Mouse (Mus musculus): Measurements from ENCODE around the gene Scamp1. TPM values are rescaled to one million over a fixed set of nuclear protein-coding genes. Genes with fewer than 3 reads are reported as not detected.
"Not testable (repeated sequence)": the region's sequence is repeated elsewhere in the genome, so short reads cannot be mapped to it uniquely, and the experiment has no call there.

Scamp1 gene
- 20.4 and 21.4 TPM in 2 replicates for polyA plus RNA-seq (2015; fragmentation: Nextera tagmentation; extraction: Ambion mirVana)

DNA sequence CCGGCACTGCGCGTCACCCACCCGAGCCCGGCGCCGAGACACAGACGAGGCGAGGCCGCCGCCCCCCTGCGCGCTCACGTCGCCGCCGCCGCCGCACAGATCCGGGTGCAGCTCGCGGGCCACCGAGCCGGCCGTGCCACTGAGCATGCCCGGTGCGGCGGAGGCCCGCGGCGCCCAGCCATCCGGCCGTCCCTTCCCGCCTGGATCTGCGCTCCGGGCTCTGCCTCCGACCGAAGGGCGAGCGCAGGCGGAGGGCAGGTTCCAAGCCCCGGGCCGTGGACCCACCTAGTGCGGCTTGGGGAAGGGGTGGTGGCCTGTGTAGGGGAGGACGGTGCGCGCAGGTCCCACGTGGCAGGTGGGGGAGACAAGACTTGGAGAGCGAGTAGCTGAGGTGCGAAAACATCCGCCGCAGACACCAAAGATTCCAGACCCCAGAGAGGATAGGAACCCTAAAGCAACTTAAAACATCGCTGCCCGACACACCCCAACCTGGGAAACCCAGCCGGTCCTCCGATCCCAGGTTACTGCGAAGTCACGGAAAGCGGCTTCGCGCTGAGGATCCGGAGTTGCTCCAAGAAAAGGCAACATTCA lies at the start of gene Scamp1:
Scamp1 (minus strand) TSS at position 577 of the 591 bp plus-strand sequence.
- Histone ChIP-seq H3K27ac (replicated peaks) (peak within 1 kb of the TSS; percentile 70), H3K4me2 (peak within 1 kb of the TSS; percentile 81), H3K9ac (peak within 1 kb of the TSS; percentile 92), H3K9me3 (no peaks in the 10 kb centered on the region), H3K4me1 (peaks cover 14% of the 10 kb centered on the region), H3K36me3 (no peaks in the 10 kb centered on the region), H3K4me3 (peak within 1 kb of the TSS; percentile 84), H3K27me3 (replicated peaks) (no peaks in the 10 kb centered on the region)
- peak; percentile 88 for ATAC-seq (ENCODE audit: extremely low read depth, insufficient number of reproducible peaks, low FRiP score, low TSS enrichment)
- WGBS: under 1% methylated on average over 62 of the region's 62 CpGs

DNA sequence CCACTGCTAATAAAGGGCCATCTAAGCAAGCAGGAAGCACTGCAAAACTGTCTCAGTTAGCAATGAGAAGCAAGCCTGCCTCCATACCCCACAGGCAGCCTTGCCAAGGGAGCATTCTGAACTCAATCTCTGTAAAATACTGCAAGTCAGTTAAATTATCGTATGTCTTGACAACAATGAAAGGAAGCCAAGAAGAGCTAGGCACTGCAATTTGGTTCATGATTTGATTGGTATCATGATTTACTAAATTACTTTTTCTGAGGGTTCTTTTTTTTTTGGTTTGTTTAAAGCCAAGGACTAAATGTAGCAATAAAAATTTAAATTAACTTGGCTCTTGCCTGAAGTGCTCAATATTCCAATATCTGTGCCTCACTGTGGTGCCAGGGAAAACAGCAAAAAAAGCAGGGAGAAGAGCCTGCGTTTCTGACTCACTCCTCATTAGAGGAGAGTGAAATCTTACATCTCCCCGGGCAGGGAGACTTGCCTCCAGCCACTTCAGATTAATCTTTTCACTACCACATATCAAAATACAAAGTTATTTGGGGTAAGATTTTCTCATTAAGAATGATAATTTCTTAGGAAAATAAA lies 44.8 kb upstream of the Scamp1 start:
- H3K4me1 ChIP-seq: 0 out of 2 replicates have a peak, but pooled peaks cover 3% of the 10 kb centered on the region
- H3K9ac ChIP-seq: no peak overlapping the region
- no peak overlapping the region for H3K27ac ChIP-seq (replicated peaks)
- no peaks in the 10 kb centered on the region for H3K9me3 ChIP-seq
- no peak overlapping the region for H3K4me2 ChIP-seq
- 63% methylated on average over 3 of the region's 3 CpGs for WGBS
- no peaks in the 10 kb centered on the region for H3K36me3 ChIP-seq
- no peak overlapping the region for H3K4me3 ChIP-seq
- ATAC-seq (ENCODE audit: extremely low read depth, insufficient number of reproducible peaks, low FRiP score, low TSS enrichment): no peak
- no peaks in the 10 kb centered on the region for H3K27me3 ChIP-seq (replicated peaks)

DNA sequence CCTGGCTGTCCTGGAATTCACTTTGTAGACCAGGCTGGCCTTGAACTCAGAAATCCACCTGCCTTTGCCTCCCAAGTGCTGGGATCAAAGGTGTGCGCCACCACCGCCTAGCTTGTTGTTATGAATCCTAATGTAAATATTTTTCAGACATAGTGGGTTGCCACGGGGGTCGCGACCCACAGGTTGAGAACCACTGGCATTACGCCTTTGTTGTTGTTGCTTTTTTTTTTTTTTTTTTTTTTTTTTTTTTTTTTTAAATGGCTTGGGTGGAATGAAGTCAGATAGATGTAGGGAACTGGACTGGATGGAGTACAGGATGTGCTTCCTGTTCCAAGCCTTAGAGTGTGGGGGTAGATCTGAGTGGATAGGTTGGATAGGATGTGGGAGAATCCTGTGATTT lies 43.3 kb upstream of the Scamp1 start:
- not testable (repeated sequence) for H3K4me2 ChIP-seq; ATAC-seq (ENCODE audit: extremely low read depth, insufficient number of reproducible peaks, low FRiP score, low TSS enrichment); H3K36me3 ChIP-seq; H3K4me1 ChIP-seq; H3K27ac ChIP-seq (replicated peaks); H3K9me3 ChIP-seq; H3K9ac ChIP-seq; H3K4me3 ChIP-seq; H3K27me3 ChIP-seq (replicated peaks)
- 89% methylated on average over 6 of the region's 6 CpGs for WGBS

DNA sequence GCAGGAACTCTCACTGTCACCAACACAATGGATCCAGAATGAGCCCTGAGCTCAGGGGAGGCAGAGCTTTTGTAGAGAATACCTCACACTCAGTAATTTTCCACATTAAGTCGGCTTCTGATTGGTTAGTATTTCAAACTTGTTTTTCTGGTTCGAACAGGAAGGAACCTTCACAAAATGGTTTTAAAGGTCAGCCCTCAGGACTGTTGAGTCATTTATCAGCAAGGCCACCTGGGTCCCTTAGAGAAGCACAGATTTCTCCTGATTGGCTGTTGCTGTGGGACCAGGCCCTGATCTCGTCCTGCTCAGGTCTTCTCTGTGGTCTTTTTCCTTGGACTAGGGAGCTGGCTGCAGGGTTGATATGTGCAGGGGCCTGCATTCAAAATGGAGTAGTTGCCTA lies 42.4 kb upstream of the Scamp1 start:
- Histone ChIP-seq H3K36me3 (no peaks in the 10 kb centered on the region), H3K9me3 (peaks cover 14% of the 10 kb centered on the region), H3K4me2 (no peak overlapping the region), H3K27me3 (replicated peaks) (no peaks in the 10 kb centered on the region), H3K9ac (no peak overlapping the region), H3K4me3 (no peak overlapping the region), H3K4me1 (0 out of 2 replicates have a peak, but pooled peaks cover 3% of the 10 kb centered on the region), H3K27ac (replicated peaks) (no peak overlapping the region)
- ATAC-seq (ENCODE audit: extremely low read depth, insufficient number of reproducible peaks, low FRiP score, low TSS enrichment): no peak
- 52% methylated on average over 3 of the region's 3 CpGs for WGBS

DNA sequence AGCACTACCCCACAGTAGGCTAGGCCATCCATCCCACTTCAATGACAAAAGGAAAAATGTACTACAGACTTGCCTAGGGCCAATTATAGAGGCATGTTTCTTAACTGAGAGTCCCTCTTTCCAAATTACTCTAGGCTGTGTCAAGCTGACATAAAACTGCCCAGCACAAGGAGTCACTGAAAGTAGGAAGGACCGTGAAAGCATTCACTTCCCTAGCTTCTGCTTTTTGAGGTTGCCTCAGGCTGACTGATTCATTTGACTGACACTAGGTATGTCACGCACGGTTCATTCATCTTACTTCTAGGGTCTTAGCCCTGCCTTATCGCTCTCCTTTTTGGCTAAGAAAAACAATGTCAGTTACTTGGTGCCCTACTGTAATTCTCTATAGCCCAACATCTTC lies 36.8 kb upstream of the Scamp1 start:
- no peak overlapping the region for H3K27ac ChIP-seq (replicated peaks)
- H3K9me3 ChIP-seq: peaks cover 15% of the 10 kb centered on the region
- H3K9ac ChIP-seq: no peak overlapping the region
- WGBS: 88% methylated on average over 4 of the region's 4 CpGs
- H3K4me2 ChIP-seq: no peak overlapping the region
- no peaks in the 10 kb centered on the region for H3K36me3 ChIP-seq
- no peaks in the 10 kb centered on the region for H3K27me3 ChIP-seq (replicated peaks)
- H3K4me1 ChIP-seq: 0 out of 2 replicates have a peak, but pooled peaks cover 3% of the 10 kb centered on the region
- no peak for ATAC-seq (ENCODE audit: extremely low read depth, insufficient number of reproducible peaks, low FRiP score, low TSS enrichment)
- H3K4me3 ChIP-seq: no peak overlapping the region

DNA sequence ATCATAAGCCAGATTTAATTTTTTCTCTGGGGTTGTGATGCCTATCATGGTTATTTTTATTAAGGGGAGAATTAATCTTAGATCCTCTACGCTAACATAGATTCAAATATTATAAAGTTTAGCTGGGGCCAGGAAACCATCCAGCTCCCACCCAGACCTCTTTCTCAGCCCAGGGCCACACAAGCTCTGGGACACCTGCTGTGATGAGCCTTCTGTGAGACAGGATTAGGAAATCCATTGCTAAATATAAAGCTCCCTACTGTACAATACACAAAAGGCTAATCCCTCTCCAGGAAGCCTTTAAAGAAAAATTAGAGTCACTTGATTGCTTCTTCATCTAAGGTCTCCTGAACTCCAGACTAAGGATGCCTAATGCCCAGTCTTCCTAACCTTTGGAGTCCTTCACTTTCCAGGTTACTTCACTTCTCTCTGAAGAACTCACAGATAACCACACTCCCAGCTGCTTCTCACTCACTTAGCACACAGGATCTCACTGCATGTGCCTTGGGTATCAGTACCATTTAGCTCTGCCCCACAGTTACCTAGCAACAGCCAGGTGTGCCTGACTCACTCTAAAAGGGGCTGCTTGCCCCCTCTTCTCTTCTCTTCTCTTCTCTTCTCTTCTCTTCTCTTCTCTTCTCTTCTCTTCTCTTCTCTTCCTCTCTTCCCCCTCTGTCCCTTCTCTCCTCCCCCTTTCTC lies 35.6 kb upstream of the Scamp1 start:
- no peak for ATAC-seq (ENCODE audit: extremely low read depth, insufficient number of reproducible peaks, low FRiP score, low TSS enrichment)
- H3K4me1 ChIP-seq: no peaks in the 10 kb centered on the region
- H3K4me3 ChIP-seq: no peak overlapping the region
- no peak overlapping the region for H3K4me2 ChIP-seq
- no peak overlapping the region for H3K9ac ChIP-seq
- H3K36me3 ChIP-seq: no peaks in the 10 kb centered on the region
- H3K27me3 ChIP-seq (replicated peaks): no peaks in the 10 kb centered on the region
- peaks cover 15% of the 10 kb centered on the region for H3K9me3 ChIP-seq
- 64% methylated on average over 1 of the region's 1 CpGs for whole genome bisulfite sequencing
- no peak overlapping the region for H3K27ac ChIP-seq (replicated peaks)

DNA sequence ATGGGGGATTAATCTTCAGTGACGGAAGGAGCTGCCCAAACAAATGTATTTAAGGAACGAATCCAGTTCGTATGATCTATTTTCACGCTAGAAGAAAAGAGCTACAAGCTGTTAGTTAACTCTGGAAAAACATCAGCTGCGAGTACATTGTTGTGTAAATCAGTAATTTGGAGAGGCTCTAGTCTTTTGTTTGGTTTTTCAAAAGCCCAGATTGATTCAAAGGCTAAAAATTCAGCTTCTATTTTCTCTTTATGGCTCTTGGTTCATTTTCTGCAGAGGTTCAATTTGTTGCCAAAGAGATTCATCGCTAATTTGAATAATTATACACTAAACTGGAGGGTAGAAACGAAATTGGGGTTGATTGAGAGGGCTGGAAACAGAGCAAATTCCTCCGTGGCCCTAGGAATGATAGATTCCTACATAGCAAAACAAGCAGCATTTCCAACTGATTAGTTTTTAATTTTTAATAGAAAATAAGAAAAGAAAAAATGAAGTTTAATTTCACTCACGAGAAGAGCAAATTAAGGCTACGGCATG lies 31.4 kb upstream of the Scamp1 start:
- Histone ChIP-seq H3K9me3 (no peaks in the 10 kb centered on the region; the same call in 1 of the 2 replicates), H3K27me3 (replicated peaks) (no peaks in the 10 kb centered on the region), H3K36me3 (no peaks in the 10 kb centered on the region), H3K4me3 (no peak overlapping the region), H3K27ac (replicated peaks) (no peak overlapping the region), H3K9ac (no peak overlapping the region), H3K4me1 (no peaks in the 10 kb centered on the region), H3K4me2 (no peak overlapping the region)
- 85% methylated on average over 10 of the region's 10 CpGs for WGBS
- no peak for ATAC-seq (ENCODE audit: extremely low read depth, insufficient number of reproducible peaks, low FRiP score, low TSS enrichment)

DNA sequence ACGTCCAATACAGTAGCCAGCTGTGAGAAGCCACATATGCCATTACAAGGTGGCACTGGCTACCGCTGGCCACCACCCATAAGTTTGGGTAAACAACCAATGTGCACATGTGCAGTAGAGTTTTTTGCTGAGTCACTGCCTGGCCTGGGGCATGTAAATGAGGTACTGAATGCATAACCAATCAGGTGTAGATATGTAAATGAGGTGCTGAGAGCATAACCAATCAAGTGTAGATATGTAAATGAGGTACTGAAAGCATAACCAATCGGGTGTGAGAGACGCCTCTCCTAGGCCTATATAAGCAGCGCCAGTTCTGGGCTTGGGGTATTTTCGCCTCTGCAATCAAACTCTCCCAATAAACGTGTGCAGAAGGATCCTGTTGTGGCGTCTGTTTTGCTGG lies 27.2 kb upstream of the Scamp1 start:
- H3K36me3 ChIP-seq; H3K27ac ChIP-seq (replicated peaks); H3K9ac ChIP-seq; H3K4me2 ChIP-seq; H3K4me1 ChIP-seq; H3K4me3 ChIP-seq; H3K27me3 ChIP-seq (replicated peaks); H3K9me3 ChIP-seq; ATAC-seq (ENCODE audit: extremely low read depth, insufficient number of reproducible peaks, low FRiP score, low TSS enrichment): not testable (repeated sequence)
- 86% methylated on average over 8 of the region's 8 CpGs for WGBS

DNA sequence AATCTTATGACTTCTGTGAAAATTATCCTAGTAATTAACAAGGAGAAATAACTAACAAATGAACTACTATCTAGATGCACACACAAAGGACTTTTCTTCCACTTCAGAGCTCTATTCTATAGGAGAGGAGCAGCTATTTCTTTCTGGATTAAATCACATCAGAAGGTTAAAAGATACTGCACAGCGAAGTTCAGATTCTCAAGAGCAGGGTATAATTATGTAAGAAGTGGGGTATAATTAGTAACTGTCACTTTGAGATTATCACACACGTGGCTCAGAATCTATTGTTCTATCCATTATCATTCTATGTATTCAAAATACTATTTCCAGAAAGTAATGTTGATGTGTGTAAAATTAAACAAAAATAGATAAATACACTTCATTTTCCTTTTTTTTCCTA lies 22.6 kb upstream of the Scamp1 start:
- Histone ChIP-seq H3K4me1 (peaks cover 8% of the 10 kb centered on the region), H3K27ac (replicated peaks) (no peak overlapping the region), H3K9me3 (no peaks in the 10 kb centered on the region), H3K27me3 (replicated peaks) (no peaks in the 10 kb centered on the region), H3K4me3 (no peak overlapping the region), H3K9ac (no peak overlapping the region), H3K36me3 (no peaks in the 10 kb centered on the region), H3K4me2 (no peak overlapping the region)
- ATAC-seq (ENCODE audit: extremely low read depth, insufficient number of reproducible peaks, low FRiP score, low TSS enrichment): no peak
- WGBS: 50% methylated on average over 2 of the region's 2 CpGs

DNA sequence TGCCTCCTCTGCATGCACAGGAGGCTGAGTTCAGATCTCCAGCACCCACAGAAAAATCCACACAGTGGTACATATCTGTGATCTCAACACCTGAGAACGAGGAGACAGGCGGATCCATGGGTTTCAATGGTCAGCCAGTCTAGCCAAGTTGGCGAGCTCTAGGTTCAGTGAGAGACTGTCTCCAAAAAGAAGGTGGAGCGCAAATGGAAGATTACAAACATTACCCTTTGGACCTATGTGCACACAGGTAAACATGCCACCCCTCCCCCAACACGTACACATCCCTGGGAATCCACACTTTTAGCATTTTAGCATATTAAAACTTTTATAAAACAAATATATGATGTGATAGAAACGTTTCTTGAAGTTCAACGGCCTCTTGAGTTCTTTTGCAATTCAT lies 21.9 kb upstream of the Scamp1 start:
- WGBS: 85% methylated on average over 7 of the region's 7 CpGs
- Histone ChIP-seq H3K4me1 (peaks cover 8% of the 10 kb centered on the region), H3K27me3 (replicated peaks) (no peaks in the 10 kb centered on the region), H3K9ac (0 out of 2 replicates have a peak overlapping the region, but pooled peaks have one; percentile 75), H3K27ac (replicated peaks) (no peak overlapping the region), H3K36me3 (no peaks in the 10 kb centered on the region), H3K4me2 (no peak overlapping the region; the same call in 1 of the 2 replicates), H3K4me3 (no peak overlapping the region), H3K9me3 (no peaks in the 10 kb centered on the region)
- no peak for ATAC-seq (ENCODE audit: extremely low read depth, insufficient number of reproducible peaks, low FRiP score, low TSS enrichment)

DNA sequence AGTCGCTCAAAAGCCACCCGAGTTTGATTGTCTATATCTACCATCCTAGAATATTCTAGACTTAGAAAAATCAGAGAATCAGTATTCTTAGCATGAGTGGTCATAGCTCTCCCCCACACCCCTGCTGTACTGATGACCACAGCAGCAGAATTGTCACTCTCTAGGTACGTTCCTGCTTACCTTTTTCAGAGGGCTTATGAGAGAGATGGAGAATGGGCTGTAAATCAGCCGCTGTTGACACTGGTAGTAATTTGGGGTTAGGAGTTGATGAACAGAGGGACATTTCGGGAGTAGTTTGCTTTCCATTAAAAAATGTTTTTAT lies 21.3 kb upstream of the Scamp1 start:
- Histone ChIP-seq H3K27me3 (replicated peaks) (no peaks in the 10 kb centered on the region), H3K4me2 (peak overlapping the region; percentile 66), H3K9ac (peak overlapping the region; percentile 75), H3K36me3 (no peaks in the 10 kb centered on the region), H3K4me3 (peak overlapping the region; percentile 31), H3K4me1 (peaks cover 8% of the 10 kb centered on the region), H3K9me3 (no peaks in the 10 kb centered on the region), H3K27ac (replicated peaks) (no peak overlapping the region)
- WGBS: 28% methylated on average over 5 of the region's 5 CpGs
- no peak for ATAC-seq (ENCODE audit: extremely low read depth, insufficient number of reproducible peaks, low FRiP score, low TSS enrichment)

All from heart, embryonic 13.5 days (tissue).